Mouse (Mus musculus) right cerebral cortex, adult 18-20 months (tissue): ENCODE data around the gene Dtd1.

Source experiments
- DNase-seq: peaks from one replicate; pipeline ENCODE4 v3.0.0; 2022; ENCODE audit warnings: mixed read lengths

Gene Dtd1

DNA sequence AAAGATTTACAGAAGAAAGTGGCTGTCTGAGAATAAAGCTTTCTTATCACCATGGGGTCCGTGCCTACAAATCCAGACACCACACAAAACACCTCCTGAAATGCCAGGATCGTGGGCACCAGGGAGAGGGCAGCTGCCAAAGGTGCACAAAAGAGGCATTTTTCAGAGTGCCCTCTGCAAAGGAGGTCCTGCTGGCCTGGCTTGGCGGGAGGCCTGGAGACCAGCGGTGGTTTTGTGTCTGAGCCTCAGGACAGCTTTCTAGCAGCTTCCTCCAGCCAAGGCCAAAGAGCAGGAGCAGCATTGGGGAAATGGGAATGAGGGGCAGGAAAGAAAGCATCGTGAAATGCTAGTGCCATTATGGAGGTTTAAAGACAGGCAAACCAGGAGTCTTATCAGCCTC, 118.6 kb downstream of the Dtd1 start:
- DNase-seq, result no peak

DNA sequence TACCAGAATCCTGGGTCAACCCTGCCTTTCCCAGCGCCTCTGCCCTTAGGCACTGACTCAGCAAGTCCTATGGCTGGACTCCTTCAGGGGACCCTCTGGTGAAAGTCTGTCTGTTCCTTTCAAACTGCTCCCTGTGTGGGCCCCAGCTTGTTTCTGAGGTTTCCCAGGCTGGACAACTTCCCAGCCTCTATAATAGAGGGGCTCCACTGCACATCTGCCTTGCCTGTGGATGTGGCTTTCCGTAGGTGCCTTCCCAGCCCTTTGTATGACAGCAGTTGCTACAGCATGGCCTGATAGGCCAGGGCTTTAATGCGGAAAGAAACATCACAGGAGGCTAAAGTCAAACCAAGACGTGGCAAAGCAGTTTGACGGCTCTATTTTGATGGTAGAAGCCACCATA, 119.6 kb downstream of the Dtd1 start:
- no peak for DNase-seq

DNA sequence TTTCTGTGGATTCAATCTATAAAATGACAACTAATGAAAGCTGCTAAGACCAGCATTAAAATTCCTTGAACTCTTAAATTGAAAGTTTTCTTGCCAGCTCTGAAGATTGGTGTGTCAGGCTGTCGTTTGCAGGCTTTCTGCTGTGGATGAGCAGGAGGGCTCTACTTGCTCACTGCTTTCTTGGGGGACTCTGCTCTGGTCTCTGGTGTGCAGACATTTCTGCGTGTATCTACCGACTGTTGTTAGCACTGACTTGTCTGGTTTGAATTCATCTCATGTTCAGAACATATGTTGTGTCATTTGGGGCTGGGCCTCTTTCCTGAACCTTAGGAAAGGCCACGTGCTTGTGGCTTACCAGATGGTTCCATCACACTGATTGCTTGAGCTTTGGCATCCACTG, 120.0 kb downstream of the Dtd1 start:
- no peak for DNase-seq

DNA sequence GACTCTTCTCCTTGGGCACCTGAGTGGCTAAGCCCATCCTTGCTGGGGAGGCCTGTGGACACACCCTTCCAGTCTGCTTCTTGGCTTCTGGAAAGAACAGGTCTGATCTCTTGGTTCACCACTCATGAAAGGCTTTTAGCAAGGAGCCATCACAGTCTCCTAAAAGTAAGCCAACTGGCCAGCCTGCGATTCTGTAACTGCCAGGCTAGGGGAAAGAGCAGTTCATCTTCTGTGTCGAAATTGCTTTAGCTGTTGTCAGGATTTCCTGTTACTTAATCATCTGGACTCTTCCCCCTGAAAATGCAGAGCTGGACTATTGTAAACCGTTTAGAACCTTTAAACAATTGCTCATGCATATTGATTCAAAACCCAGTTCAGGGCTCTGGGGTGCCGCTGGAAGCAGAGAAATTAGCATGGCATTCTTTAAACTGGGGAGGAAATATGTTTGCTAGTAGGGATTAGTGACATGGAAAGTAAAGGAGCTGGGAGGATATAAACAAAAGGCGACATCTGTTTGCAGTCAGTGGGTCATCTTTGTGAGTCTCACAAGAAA, 120.8 kb downstream of the Dtd1 start:
- no peak for DNase-seq

DNA sequence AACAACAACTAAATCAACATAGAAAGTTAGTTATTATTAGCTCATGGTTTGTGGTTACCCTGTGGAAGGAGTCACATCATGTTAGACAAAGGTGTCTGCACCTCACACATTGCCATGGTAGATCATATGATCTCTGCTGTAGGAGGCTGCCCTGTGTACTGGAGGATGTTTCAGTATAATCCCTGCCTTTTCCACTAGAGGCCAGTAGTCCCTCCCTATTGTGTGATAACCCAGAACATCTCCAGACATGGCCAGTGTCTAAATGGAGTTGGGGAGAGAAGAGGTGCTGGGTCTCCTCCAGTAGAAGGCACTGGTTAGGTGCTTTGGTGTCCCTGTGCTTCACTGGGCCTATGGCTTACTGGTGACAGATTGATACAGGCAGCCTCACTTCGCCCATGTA, 125.0 kb downstream of the Dtd1 start:
- DNase-seq, result no peak

DNA sequence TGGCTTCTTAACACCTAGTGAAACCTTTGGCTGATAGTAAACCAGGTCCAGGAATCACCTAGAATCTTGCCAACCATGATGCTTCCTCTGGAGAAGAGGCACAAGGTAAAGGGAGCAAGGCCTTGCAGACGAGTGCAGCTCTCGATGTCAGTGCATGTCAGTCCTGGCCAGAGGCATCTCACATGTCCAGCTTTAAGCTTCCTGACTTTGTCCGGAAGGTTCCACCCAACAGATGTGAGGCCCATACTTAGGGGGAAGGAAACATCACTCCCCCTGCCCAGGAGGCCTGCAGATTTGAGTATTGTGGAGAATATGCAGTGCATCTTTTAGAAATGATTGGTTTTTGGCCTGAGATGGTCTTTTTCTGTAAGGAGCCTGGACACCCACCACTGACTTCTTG, 127.4 kb downstream of the Dtd1 start:
- no peak for DNase-seq

DNA sequence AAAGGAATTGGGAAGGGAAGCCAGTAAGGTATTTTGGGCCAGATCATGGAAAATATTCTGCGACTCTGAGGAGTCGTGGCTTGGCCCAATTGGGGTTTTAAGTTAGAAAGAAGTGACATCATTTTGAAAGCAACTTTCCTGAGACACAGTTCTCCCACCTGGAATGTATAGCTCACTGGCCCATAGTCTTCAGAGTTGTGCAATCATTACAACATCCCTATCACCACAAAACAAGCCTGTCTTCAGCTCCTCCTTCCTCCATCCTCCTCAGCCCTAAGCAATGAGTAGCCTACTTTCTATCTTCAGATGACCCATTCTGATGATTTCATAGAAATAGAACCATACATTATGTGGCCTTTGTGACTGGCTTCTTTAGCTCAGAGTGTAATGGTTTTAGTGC, 130.1 kb downstream of the Dtd1 start:
- no peak for DNase-seq

DNA sequence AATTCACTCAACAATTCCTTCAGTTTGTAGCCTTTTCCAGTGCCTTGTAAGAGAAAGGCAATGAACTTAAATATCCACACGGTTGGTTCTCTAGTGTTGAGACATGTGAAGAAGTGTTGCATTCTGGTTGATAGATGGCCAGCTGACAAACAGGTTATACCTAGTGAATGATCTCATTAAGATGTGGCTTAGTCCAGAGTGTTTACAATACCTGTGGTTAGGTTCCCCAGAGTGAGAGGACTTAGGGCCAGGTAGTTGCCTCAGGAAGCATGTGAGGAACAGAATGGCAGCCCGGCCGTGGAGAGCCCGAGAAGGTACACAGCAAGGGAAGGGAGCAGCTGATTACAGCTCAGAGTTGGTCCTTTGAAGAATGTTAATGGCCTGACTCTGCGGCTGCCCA, 138.5 kb downstream of the Dtd1 start:
- DNase-seq, result no peak

DNA sequence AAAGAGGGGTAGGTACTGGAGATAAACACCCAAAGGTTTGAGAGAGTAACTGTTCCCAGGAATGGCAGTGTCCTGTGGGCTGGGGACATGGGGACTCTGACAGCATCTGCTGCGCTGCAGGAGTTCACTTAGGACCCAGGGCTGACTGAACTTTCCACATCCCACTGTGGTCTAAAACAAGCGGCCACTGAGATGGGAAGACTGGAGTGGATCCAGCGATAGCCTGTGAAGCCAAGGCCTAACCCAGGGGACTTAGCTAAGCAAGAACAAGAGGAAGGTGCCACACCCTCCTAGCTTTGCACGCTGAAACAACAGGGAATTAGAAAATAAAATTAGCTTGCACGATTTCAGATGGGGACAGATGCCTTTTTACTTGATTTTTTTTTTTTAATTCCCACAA, 138.9 kb downstream of the Dtd1 start:
- no peak for DNase-seq

DNA sequence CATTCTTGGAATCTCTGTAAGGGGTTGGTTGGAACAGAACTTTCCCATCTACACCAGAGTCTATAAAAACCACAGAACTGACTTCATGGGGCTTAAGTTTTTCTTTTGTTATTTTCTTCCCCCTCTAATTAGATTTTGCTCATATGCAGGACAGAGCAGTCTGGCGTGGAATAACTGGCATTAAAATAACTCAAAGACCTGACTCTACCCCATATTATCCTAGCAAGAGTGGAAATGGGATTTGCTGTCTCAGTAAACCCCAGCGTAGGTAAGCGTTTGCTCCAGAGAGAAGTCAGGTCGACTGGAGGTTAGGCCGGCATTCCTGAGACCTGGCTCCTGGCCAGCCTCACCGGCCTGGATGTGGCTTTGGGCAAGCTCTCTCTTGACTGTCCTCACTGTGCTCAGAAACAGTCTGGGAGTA, 140.9 kb downstream of the Dtd1 start:
- no peak for DNase-seq

DNA sequence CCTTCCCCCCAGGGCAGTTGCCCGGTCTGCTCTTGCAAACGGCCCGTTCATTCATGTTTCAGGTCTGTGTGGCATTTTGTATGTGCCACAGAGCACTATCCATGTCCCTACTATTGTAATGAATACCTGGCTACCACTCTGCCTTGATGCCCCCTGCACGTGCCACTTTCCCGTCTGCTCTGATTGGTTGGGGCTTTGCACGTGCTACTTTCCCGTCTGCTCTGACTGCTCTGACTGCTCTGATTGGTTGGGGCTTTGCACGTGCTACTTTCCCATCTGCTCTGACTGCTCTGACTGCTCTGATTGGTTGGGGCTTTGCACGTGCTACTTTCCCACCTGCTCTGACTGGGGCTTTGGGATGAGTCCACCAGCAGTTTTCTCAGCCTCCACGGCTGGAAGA, 142.3 kb downstream of the Dtd1 start:
- DNase-seq, result no peak

DNA sequence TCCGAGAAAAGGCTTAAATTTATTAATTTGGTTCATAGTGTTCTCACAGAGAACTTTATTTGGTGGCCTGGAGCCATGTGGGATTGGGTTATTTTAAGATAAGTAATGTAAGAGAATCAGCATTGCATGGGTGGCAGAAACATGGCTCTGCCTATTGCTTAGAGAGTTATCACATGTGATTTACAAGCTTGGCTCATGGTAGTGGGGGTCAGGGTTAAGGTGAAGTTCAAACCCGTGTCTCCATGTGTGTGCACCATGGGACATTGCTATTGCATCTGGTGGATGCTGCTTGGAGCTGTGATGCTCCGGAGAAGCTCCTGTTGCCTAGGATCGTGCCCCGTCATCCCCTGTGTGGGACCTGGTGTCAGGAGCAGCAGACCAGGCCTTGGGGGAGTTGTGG, 143.6 kb downstream of the Dtd1 start:
- no peak for DNase-seq

DNA sequence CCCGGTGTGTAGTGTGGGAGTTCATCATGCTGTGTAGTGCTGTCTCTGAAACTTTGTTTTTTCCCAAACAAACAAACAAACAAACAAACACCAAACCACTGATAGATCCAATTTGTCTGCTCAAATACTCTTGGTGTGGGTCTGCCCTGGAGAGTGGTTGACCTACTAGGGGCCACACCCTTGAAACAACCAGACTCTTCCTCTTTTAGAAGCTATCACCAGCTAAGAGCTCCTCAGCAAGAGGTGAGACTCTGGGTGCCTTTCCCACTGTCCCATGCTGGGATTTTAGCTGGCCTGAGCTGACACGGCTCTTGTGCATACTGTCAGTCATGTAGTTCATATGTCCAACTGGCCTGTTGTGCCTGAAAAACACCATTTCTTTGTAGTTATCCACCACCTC, 145.6 kb downstream of the Dtd1 start:
- DNase-seq, result no peak

DNA sequence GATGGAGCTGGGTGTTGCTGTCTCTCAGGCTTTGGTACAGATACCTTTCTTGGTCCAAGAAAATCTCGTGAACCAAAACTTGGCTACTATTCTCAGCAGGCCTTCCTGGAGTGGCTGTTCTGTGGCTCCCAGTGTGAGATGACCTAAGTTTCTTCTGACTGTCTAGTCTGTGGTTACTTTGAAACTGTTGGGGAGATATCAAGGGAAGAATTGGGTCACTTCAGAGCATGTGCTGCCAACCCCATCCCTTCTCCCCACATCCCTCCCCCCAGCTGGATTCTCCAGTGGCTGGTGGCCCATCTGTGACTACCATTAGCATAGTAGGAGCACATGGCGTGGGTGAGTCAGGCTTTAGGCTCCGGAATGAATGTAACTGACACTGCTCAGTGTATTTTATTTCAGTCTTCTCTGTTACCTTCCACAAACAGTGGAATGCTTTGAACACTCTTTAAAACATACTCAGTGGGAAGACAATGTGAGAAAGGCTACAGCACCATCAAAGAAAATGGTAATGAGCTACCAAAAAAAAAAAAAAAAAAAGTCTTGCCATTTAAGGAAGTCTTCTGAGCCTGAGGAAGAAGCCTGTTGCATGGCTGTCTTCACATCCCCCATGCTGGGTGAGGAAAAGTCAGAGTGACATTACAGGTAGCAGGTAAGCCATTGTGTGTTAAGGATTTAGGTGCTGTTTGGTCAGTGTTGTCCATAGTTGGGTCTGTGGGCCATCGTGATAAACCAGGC, 146.5 kb downstream of the Dtd1 start:
- peak; percentile 48 for DNase-seq

DNA sequence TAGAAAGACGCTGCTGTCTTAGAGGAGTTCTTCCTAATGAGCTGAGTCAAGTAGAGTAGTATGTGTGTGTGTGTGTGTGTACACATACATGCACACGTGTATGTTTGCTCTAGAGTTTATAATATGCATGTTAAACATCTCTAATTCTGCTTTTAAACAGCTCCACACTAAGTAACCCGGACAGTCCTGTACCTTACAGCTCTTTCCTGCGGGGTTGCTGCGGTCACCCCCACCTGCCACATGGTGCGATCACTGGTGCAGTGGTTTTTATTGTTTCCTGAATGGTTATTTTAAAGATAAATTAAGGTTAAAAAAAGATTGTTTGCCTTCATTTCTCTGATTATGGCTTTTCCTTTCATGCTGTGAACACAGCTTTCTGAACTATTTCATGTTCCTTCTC, 153.9 kb downstream of the Dtd1 start:
- DNase-seq, result no peak

DNA sequence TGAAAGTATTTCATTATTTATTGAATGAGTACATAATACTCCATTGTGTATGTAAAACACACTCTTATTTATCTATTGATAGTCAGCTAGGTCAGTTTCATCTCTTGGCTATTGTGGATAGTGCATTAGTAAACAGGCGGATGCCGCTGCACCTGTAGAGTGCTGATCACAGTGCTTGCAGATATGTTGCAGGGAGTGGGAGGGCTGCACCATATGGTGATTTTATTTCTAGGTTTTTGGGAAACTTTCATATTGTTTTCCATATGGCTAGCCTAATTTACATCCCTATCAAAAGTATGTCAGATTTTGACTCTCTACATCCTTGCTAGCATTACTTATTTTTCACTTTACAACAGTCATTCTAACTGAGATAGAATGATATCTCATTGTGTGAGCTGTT, 155.3 kb downstream of the Dtd1 start:
- peak; percentile 35 for DNase-seq

DNA sequence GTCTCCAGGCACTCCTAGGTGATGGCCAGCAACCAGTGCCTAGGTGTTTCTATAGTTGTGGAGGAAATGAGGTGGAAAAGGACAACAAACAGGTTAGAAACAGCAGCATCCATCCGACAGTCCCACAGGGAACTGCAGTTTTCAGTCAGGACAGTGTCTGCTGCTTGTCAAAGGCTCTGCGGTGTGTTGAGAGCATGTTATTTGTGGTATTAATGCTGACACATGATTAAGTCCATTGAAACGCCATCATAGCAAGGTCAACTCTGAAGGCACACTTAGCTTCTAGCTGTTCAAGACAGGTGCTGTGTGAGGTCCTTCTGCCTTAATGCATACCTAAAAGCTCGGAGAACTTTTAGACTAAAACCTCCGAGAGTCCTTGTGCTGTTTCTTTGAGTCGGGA, 161.0 kb downstream of the Dtd1 start:
- DNase-seq, result no peak

DNA sequence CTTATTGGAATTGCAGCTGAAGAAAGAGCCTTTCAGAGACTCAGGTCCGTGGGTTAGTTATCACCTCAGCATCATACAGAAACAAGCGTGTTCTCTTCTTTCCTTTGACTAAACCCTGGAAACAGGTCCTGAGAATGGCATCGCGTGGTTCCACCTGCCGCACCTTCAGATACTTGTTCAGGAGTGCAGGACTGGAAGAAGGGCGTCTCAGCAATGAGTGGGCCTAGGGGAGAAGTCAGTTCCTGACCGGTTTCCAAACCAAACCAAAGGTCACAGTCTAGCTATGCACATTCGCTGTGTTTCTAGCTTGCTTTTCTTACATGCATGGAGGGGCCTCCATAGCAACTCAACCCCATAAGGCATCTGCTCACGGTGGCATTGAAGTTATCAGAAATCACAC, 164.0 kb downstream of the Dtd1 start:
- DNase-seq, result no peak

DNA sequence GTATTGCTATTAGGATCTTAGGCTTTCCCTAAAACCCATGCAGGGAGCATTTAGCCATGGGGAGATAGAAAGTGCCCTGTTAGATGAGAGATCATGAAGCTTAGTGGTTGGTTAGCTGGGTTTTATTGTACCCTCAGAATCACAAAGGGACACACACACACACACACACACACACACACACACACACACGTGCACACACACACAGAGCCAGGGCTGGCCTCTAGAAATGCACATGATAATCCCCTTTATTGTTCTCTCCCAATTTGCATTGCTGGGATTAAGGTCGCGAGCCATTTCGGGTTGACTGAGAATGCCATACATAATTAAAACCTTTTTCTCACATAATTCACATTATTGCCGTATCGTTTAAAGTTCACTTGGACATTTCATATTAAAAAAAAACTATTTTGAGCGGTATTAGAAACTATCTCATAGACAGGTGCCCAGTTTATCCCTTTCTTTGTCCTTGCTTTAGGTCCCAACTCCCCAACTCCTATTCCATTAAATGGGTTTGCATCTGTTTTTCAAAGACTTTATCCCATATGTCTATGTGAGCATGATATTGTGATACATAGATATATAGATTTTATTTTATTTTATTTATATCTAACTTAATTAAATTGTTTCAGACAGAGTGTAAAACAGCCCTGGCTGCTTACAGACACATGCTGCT, 164.6 kb downstream of the Dtd1 start:
- DNase-seq, result no peak

DNA sequence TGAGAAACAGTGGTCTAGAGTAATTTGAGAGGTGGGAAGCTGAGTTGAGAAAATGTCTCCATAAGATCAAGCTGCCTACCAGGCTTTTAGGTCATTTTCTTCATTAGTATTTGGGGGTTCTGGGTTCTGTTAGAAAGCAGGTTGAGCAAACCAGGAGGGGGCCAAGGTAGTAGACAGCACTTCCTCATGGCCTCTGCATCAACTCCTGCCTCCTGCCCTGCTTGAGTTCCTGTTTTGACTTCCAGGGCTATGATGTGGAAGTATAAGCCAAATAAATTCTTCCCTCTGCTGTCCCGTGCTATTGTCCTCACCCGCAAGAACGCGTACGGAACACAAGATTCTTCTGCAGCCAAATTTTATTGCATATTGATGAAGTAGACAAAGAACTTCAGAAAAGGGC, 165.5 kb downstream of the Dtd1 start:
- no peak for DNase-seq

DNA sequence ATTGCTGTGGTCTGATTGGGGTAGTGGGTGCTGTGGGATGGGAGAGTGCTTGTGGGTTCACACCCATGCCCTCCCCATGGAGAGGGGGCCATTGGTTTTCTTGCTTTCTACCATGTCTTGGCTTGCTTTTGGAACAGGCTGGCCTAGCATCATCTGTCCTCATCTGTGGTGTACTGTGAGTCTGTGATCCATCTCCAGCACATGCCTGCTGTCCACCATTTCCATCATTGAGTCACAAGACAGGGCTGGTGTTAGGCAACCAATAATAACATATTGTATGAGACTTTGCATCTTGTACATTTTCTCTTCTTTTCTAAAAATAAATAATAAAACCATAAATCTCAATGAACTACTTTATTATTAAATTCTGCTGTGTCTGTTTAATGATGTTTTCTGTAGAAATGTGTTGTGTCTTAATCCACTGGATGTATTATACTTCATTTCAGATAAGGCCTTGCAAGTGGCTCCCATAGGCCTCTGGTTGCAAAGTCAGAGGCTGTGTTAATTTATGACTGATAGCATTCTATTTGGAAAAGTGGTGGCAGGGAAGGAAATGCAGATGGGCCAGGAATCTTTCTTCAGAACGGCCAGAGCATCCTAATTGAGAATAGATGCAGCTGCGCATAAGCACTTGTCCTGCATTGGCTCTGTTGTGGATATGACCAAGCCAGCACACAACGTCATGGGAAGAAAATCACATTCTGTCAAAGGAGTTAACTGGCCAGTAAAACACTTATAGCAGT, 168.8 kb downstream of the Dtd1 start:
- DNase-seq, result no peak

DNA sequence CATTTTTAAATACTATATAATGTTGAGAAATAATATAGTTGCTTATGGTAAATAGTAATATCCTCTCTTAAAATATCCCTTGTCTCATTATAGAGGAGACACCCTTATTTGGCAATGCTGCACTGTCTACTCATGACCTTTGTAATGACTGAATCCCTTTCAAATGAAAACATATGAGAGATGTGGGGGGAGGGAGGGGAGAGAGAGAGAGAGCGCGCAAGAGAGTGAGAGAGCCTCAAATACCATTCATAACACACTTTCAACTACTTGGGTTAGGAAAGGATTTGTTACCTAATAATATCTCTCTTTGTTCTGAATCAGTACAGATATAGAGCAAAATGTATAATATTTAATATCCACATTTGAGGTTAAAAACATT, 169.4 kb downstream of the Dtd1 start:
- DNase-seq, result no peak

DNA sequence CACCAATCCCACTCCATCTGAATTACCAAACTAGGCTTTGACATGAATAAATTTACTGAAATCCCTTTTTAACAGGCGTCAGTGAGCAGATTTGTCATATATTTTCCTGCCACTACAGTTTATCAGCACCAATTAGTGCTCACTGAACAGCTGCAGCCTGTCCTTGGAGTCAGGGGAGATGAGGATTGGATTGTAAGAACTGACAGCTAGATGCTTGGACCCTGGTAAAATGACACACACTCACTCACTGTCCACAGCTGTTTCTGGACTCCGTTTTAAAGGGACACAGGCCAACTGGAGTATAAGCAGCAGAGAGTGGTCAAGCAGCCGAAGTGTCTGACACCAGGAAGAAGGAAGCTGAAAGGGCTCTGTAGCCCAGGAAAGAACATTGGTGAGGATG, 169.9 kb downstream of the Dtd1 start:
- DNase-seq, result no peak

DNA sequence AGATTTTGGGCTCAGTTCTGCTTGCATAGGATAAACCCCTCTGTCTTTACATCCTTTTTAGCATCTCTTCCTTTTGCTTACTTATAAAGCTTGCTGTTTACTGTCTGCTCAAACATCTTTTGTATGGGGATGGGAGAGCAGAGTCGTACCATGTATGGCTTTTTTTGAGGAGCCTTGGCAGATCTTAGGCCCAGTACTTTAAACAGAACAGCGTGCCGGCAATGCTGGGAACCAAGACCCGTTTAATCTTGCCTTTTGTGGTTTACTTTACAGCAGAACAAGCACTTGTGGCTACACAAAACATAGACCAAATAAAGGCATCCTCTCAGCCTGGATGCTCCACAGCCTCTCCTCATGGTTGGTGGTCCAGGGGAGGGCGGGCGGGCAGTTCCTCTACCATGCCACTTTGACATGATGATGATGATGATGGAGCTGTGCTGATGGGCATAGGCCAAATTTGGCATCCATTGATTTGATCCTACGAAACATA, 170.8 kb downstream of the Dtd1 start:
- no peak for DNase-seq
